ENCODE assay signal across 8 mouse cellular contexts in the genomic region with DNA sequence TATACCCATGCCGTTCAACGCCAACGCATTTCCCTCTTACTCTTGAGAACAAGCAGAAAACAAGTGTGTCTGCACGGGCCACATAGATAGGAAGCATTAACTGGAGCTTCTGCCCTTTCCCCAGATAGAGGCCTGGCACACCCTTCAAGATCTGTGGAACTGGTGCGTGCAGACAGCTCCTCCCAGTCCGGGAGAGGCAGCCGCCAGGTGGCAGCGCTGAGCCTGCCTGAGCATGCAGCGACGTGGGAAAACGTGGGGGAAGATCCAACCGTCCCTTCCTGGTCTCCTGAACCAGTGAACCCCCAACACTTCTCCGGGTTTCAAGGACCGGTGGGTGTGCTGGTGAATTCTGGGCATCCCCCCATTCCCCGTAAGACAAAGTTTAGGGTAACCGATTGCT. TPM values are rescaled to one million over a fixed set of nuclear protein-coding genes. Genes with fewer than 3 reads are reported as not detected.
DNase-seq lines count a peak whose midpoint lies in the region; ATAC-seq and TF ChIP-seq lines count a peak whose summit lies in the region.

No protein-coding gene starts in this region.

- 0 out of 2 replicates have a peak, but pooled peaks have one; percentile 29 for TF ChIP-seq POLR2A in heart, adult 2 months (IDR thresholded peaks at IDR 0.05; ENCODE audit: insufficient read depth, low read depth, low read length)
- no peak for TF ChIP-seq POLR2A in liver, adult 2 months (IDR thresholded peaks at IDR 0.05; ENCODE audit: extremely low read depth, insufficient read depth, low read length)

- peak overlapping the region; percentile 53 for H3K4me3 ChIP-seq in embryonic facial prominence, embryonic 12.5 days
- H3K4me3 ChIP-seq in heart, adult 2 months: peak overlapping the region; percentile 85
- H3K4me3 ChIP-seq in liver, adult 2 months (ENCODE audit: insufficient read depth, low read depth, low read length): peak overlapping the region; percentile 51

- DNase-seq in layer of hippocampus, adult 11-12 months (ENCODE audit: low spot score): peak; percentile 97
- DNase-seq in layer of hippocampus, adult 9-10 months (ENCODE audit: low spot score): no peak
- peak; percentile 93 to 97 for DNase-seq in heart, adult 2 months
- DNase-seq in kidney, adult 9 months: peak; percentile 95
- DNase-seq in liver, adult 2 months (ENCODE audit: extremely low read depth, low read depth, low spot score): peak; percentile 66
- DNase-seq in spleen, postnatal 4 days (ENCODE audit: low spot score in 2 of 2): peak; percentile 91 to 97

- H3K36me3 ChIP-seq in embryonic facial prominence, embryonic 12.5 days: no peaks in the 10 kb centered on the region
- no peaks in the 10 kb centered on the region for H3K36me3 ChIP-seq in heart, adult 2 months (ENCODE audit: control insufficient read depth, insufficient read depth, low read length)
- H3K36me3 ChIP-seq in liver, adult 2 months (ENCODE audit: control insufficient read depth, insufficient read depth, low read length): no peaks in the 10 kb centered on the region

- no peaks in the 10 kb centered on the region for H3K27me3 ChIP-seq in embryonic facial prominence, embryonic 12.5 days
- H3K27me3 ChIP-seq in heart, adult 2 months (ENCODE audit: control insufficient read depth, insufficient read depth, low read length): no peaks in the 10 kb centered on the region
- peaks cover 3% of the 10 kb centered on the region for H3K27me3 ChIP-seq in liver, adult 2 months (ENCODE audit: control insufficient read depth, insufficient read depth, low read length)

- TF ChIP-seq EP300 in heart, adult 2 months (IDR thresholded peaks at IDR 0.05; ENCODE audit: insufficient read depth, low read depth, low read length): peak; percentile 84

- H3K9me3 ChIP-seq in embryonic facial prominence, embryonic 12.5 days: no peaks in the 10 kb centered on the region

- WGBS in embryonic facial prominence, embryonic 12.5 days: 3% methylated on average over 16 of the region's 16 CpGs
- WGBS in heart, adult 2 months: under 1% methylated on average over 16 of the region's 16 CpGs
- 5% methylated on average over 16 of the region's 16 CpGs for WGBS in liver, adult 2 months

- peak overlapping the region; percentile 89 for H3K27ac ChIP-seq in embryonic facial prominence, embryonic 12.5 days
- peak overlapping the region; percentile 93 for H3K27ac ChIP-seq in heart, adult 2 months
- H3K27ac ChIP-seq in liver, adult 2 months (replicated peaks; ENCODE audit: insufficient read depth, low read depth, low read length): no peak overlapping the region

- peak overlapping the region; percentile 59 for H3K9ac ChIP-seq in embryonic facial prominence, embryonic 12.5 days
- H3K9ac ChIP-seq in heart, adult 2 months (ENCODE audit: low read depth, low read length): peak overlapping the region; percentile 93
- peak overlapping the region; percentile 68 for H3K9ac ChIP-seq in liver, adult 2 months (ENCODE audit: low read depth, low read length)

- 0 out of 2 replicates have a peak, but pooled peaks cover 7% of the 10 kb centered on the region for H3K4me1 ChIP-seq in embryonic facial prominence, embryonic 12.5 days
- no peaks in the 10 kb centered on the region for H3K4me1 ChIP-seq in heart, adult 2 months (ENCODE audit: control insufficient read depth, insufficient read depth, low read length)
- no peaks in the 10 kb centered on the region for H3K4me1 ChIP-seq in liver, adult 2 months (ENCODE audit: control insufficient read depth, insufficient read depth, low read length)

- no peaks in the 10 kb centered on the region for H3K79me2 ChIP-seq in heart, adult 2 months (replicated peaks; ENCODE audit: control insufficient read depth, insufficient read depth, low read length)
- no peaks in the 10 kb centered on the region for H3K79me2 ChIP-seq in liver, adult 2 months (ENCODE audit: control insufficient read depth, insufficient read depth, low read length)

- intact Hi-C loops in heart, adult 2 months (cut with DNase I): loop anchor here (1.0 to 10.0 kb wide), 6 partner anchors 199 to 1027 kb away; a partner anchor contains a TSS

- H3K4me2 ChIP-seq in embryonic facial prominence, embryonic 12.5 days (replicated peaks): peak overlapping the region; percentile 97

- TF ChIP-seq CTCF in heart, adult 2 months (IDR thresholded peaks at IDR 0.05): 0 out of 2 replicates have a peak, but pooled peaks have one; percentile 99
- peak; percentile 99 for TF ChIP-seq CTCF in liver, adult 2 months (IDR thresholded peaks at IDR 0.05; ENCODE audit: low read depth, low read length)

- peak; percentile 11; the same call in 1 of the 2 replicates for ATAC-seq in embryonic facial prominence, embryonic 12.5 days (ENCODE audit: insufficient number of reproducible peaks, insufficient read depth, low FRiP score, low TSS enrichment)
- ATAC-seq in monocyte, adult 5-6 weeks (replicated peaks; ENCODE audit: insufficient number of reproducible peaks, low FRiP score, low TSS enrichment, poor library complexity, severe bottlenecking): peak; percentile 64; the same call in 1 of the 2 replicates

RNA-seq across cellular contexts. Expression of a gene that starts 4.3 kb away (rescaled TPM):
- polyA plus RNA-seq in embryonic facial prominence, embryonic 12.5 days (2016; fragmentation: Nextera tagmentation; extraction: Ambion mirVana): 142 and 153 TPM in 2 replicates
- total RNA-seq in heart, adult 2 months (2021): 10 to 100 TPM; 13.6 to 17.5 TPM
- 8.3 and 11.9 TPM in 2 replicates for polyA plus RNA-seq in heart, adult 2 months (2012; rRNA removed)
- 0.46 and 1.0 TPM in 2 replicates for total RNA-seq in liver, adult 2 months (2014; rRNA removed)
- polyA plus RNA-seq in liver, adult 2 months (2012; rRNA removed): 0.60 and 0.86 TPM in 2 replicates
- 0.29 to 2.4 TPM (median 0.43 TPM) in 3 replicates for total RNA-seq in monocyte, adult 5-6 weeks (2017)
